Mouse (Mus musculus): ENCODE results near the gene Plagl2. TPM values are rescaled to one million over a fixed set of nuclear protein-coding genes. Genes with fewer than 3 reads are reported as not detected.

Gene Plagl2
- polyA plus RNA-seq, 1 experiment, result 29.3 TPM

GRCm38 (mm10) chr2:153208149-153208548 lies 33.1 kb downstream of the Plagl2 start:
- no peaks in the 10 kb centered on the region for H3K27me3 ChIP-seq (ENCODE audit: control insufficient read depth, insufficient read depth, low read length)
- no peak overlapping the region for H3K4me3 ChIP-seq (ENCODE audit: control insufficient read depth, insufficient read depth, low read length)
- 100% methylated on average over 2 of the region's 2 CpGs for WGBS
- H3K27ac ChIP-seq (ENCODE audit: control insufficient read depth, insufficient read depth, low read length), result no peak overlapping the region
- TF ChIP-seq POLR2A (IDR thresholded peaks at IDR 0.05; ENCODE audit: control insufficient read depth, extremely low read depth, insufficient read depth, low read length, poor library complexity), result no peak
- TF ChIP-seq CTCF (IDR thresholded peaks at IDR 0.05; ENCODE audit: borderline replicate concordance, control insufficient read depth, extremely low read depth, insufficient read depth, low read length, poor library complexity), result no peak
- H3K4me1 ChIP-seq (replicated peaks; ENCODE audit: control insufficient read depth, insufficient read depth, low read length), result peaks cover 8% of the 10 kb centered on the region
- no peak for DNase-seq
- H3K36me3 ChIP-seq (ENCODE audit: control insufficient read depth, insufficient read depth, low read length), result no peaks in the 10 kb centered on the region; the same call in 1 of the 2 replicates

- 97% methylated on average over 1 of the region's 1 CpGs for WGBS
- H3K36me3 ChIP-seq (ENCODE audit: control insufficient read depth, insufficient read depth, low read length), result no peaks in the 10 kb centered on the region; the same call in 1 of the 2 replicates
These were observed 38.5 kb downstream of the Plagl2 start for GRCm38 (mm10) chr2:153202766-153203165.

DNA sequence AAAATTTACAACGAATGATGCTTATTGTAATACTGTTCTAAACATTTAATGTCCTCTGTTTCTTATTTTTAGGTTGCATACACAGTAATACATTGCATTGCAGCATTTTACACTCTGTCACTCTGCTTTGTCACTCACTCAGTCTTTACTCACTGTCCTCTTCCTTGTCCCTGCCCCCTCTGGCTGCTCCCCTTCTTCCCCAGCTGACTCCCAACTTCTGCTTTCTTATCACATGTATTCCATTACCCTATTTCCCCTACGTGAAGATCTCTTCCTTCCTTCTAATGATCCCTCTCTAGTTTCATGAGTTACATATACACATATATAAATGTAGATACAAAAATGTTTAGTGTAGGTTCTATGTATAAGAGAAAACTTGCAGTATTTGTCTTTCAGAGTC lies 42.1 kb downstream of the Plagl2 start:
- H3K36me3 ChIP-seq (ENCODE audit: control insufficient read depth, insufficient read depth, low read length), result peaks cover 8% of the 10 kb centered on the region; the same call in 1 of the 2 replicates
- TF ChIP-seq CTCF (IDR thresholded peaks at IDR 0.05; ENCODE audit: borderline replicate concordance, control insufficient read depth, extremely low read depth, insufficient read depth, low read length, poor library complexity) (no peak), POLR2A (IDR thresholded peaks at IDR 0.05; ENCODE audit: control insufficient read depth, extremely low read depth, insufficient read depth, low read length, poor library complexity) (no peak)
- H3K27me3 ChIP-seq (ENCODE audit: control insufficient read depth, insufficient read depth, low read length), result no peaks in the 10 kb centered on the region
- DNase-seq, result no peak
- no peak overlapping the region for H3K27ac ChIP-seq (ENCODE audit: control insufficient read depth, insufficient read depth, low read length)
- no peaks in the 10 kb centered on the region for H3K4me1 ChIP-seq (replicated peaks; ENCODE audit: control insufficient read depth, insufficient read depth, low read length)
- WGBS, result 61% methylated on average over 2 of the region's 2 CpGs
- no peak overlapping the region for H3K4me3 ChIP-seq (ENCODE audit: control insufficient read depth, insufficient read depth, low read length)

More at GRCm38 (mm10) chr2:153202766-153203165, 38.5 kb downstream of the Plagl2 start:
- no peak for DNase-seq
- Histone ChIP-seq H3K4me3 (ENCODE audit: control insufficient read depth, insufficient read depth, low read length) (no peak overlapping the region), H3K27me3 (ENCODE audit: control insufficient read depth, insufficient read depth, low read length) (no peaks in the 10 kb centered on the region), H3K27ac (ENCODE audit: control insufficient read depth, insufficient read depth, low read length) (no peak overlapping the region), H3K4me1 (replicated peaks; ENCODE audit: control insufficient read depth, insufficient read depth, low read length) (no peaks in the 10 kb centered on the region)
- no peak for TF ChIP-seq CTCF (IDR thresholded peaks at IDR 0.05; ENCODE audit: borderline replicate concordance, control insufficient read depth, extremely low read depth, insufficient read depth, low read length, poor library complexity)
- TF ChIP-seq POLR2A (IDR thresholded peaks at IDR 0.05; ENCODE audit: control insufficient read depth, extremely low read depth, insufficient read depth, low read length, poor library complexity), result no peak

- DNase-seq, result no peak
- peaks cover 8% of the 10 kb centered on the region; the same call in 1 of the 2 replicates for H3K36me3 ChIP-seq (ENCODE audit: control insufficient read depth, insufficient read depth, low read length)
- H3K4me1 ChIP-seq (replicated peaks; ENCODE audit: control insufficient read depth, insufficient read depth, low read length), result no peaks in the 10 kb centered on the region
- no peak for TF ChIP-seq POLR2A (IDR thresholded peaks at IDR 0.05; ENCODE audit: control insufficient read depth, extremely low read depth, insufficient read depth, low read length, poor library complexity)
- no peak for TF ChIP-seq CTCF (IDR thresholded peaks at IDR 0.05; ENCODE audit: borderline replicate concordance, control insufficient read depth, extremely low read depth, insufficient read depth, low read length, poor library complexity)
- no peaks in the 10 kb centered on the region for H3K27me3 ChIP-seq (ENCODE audit: control insufficient read depth, insufficient read depth, low read length)
- 60% methylated on average over 5 of the region's 5 CpGs for WGBS
- H3K4me3 ChIP-seq (ENCODE audit: control insufficient read depth, insufficient read depth, low read length), result no peak overlapping the region
- no peak overlapping the region for H3K27ac ChIP-seq (ENCODE audit: control insufficient read depth, insufficient read depth, low read length)
These were observed 42.7 kb downstream of the Plagl2 start for GRCm38 (mm10) chr2:153198485-153198884.

DNA sequence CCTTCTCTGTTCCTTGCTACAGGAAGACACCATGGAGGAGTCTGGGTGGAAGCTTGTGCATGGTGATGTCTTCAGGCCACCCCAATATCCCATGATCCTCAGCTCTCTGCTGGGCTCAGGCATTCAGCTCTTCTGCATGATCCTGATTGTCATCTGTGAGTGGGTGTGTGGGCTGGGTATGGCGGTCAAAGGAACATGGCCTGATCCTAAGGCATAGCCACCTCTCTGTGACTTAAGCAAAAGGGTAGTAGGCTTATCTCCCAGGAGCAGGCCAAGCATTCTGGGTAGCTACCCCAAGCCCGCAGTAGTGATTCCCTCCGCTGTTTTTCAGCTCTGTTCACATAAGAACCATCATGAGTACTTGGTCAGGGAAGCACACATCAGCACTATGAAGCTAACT lies 47.0 kb downstream of the Plagl2 start:
- Histone ChIP-seq H3K4me1 (replicated peaks; ENCODE audit: control insufficient read depth, insufficient read depth, low read length) (no peaks in the 10 kb centered on the region), H3K4me3 (ENCODE audit: control insufficient read depth, insufficient read depth, low read length) (no peak overlapping the region), H3K36me3 (ENCODE audit: control insufficient read depth, insufficient read depth, low read length) (peaks cover 8% of the 10 kb centered on the region; the same call in 1 of the 2 replicates), H3K27ac (ENCODE audit: control insufficient read depth, insufficient read depth, low read length) (no peak overlapping the region), H3K27me3 (ENCODE audit: control insufficient read depth, insufficient read depth, low read length) (no peaks in the 10 kb centered on the region)
- TF ChIP-seq CTCF (IDR thresholded peaks at IDR 0.05; ENCODE audit: borderline replicate concordance, control insufficient read depth, extremely low read depth, insufficient read depth, low read length, poor library complexity) (no peak), POLR2A (IDR thresholded peaks at IDR 0.05; ENCODE audit: control insufficient read depth, extremely low read depth, insufficient read depth, low read length, poor library complexity) (no peak)
- WGBS, result 98% methylated on average over 3 of the region's 3 CpGs
- no peak for DNase-seq

GRCm38 (mm10) chr2:153191242-153191641 lies 50.0 kb downstream of the Plagl2 start:
- Histone ChIP-seq H3K36me3 (ENCODE audit: control insufficient read depth, insufficient read depth, low read length) (peaks cover 26% of the 10 kb centered on the region), H3K4me3 (ENCODE audit: control insufficient read depth, insufficient read depth, low read length) (no peak overlapping the region), H3K4me1 (replicated peaks; ENCODE audit: control insufficient read depth, insufficient read depth, low read length) (no peaks in the 10 kb centered on the region), H3K27ac (ENCODE audit: control insufficient read depth, insufficient read depth, low read length) (no peak overlapping the region), H3K27me3 (ENCODE audit: control insufficient read depth, insufficient read depth, low read length) (no peaks in the 10 kb centered on the region)
- 91% methylated on average over 2 of the region's 2 CpGs for WGBS
- TF ChIP-seq CTCF (IDR thresholded peaks at IDR 0.05; ENCODE audit: borderline replicate concordance, control insufficient read depth, extremely low read depth, insufficient read depth, low read length, poor library complexity) (no peak), POLR2A (IDR thresholded peaks at IDR 0.05; ENCODE audit: control insufficient read depth, extremely low read depth, insufficient read depth, low read length, poor library complexity) (no peak)
- no peak for DNase-seq

DNA sequence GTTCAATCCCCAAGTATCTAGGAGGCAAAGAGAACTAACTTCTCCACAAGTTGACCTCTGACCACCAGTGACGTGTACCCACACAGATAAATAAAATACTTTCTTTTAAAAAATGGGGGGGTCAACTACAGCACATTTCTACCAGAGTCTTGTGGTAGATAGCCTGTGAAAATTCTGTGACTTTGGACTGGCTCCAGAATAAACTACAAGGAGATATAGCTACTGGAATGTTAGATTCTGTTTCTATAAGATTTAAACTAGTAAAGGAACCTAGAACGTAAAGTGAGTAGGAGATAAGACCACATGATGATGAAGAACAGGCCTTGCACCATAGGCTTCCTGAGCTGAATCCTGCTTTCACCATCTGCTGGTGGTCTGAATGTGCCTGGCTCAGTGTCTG lies 53.4 kb downstream of the Plagl2 start:
- Histone ChIP-seq H3K4me3 (ENCODE audit: control insufficient read depth, insufficient read depth, low read length) (no peak overlapping the region), H3K27ac (ENCODE audit: control insufficient read depth, insufficient read depth, low read length) (no peak overlapping the region), H3K27me3 (ENCODE audit: control insufficient read depth, insufficient read depth, low read length) (no peaks in the 10 kb centered on the region), H3K4me1 (replicated peaks; ENCODE audit: control insufficient read depth, insufficient read depth, low read length) (no peaks in the 10 kb centered on the region), H3K36me3 (ENCODE audit: control insufficient read depth, insufficient read depth, low read length) (peaks cover 20% of the 10 kb centered on the region)
- WGBS, result 94% methylated on average over 2 of the region's 2 CpGs
- TF ChIP-seq POLR2A (IDR thresholded peaks at IDR 0.05; ENCODE audit: control insufficient read depth, extremely low read depth, insufficient read depth, low read length, poor library complexity) (no peak), CTCF (IDR thresholded peaks at IDR 0.05; ENCODE audit: borderline replicate concordance, control insufficient read depth, extremely low read depth, insufficient read depth, low read length, poor library complexity) (no peak)
- DNase-seq, result no peak

Data from thymus, adult 2 months (tissue).